Mouse (Mus musculus): ENCODE results near the gene Olfr279.
A peak's percentile ranks its signal among the peaks of the same experiment; 100 is the strongest.

Olfr279 gene

GRCm38 (mm10) chr15:98492102-98492501 is at the start of gene Olfr279:
TSS of gene Olfr279 (plus strand) at chr15:98492402.
- DNase-seq = no peak

DNA sequence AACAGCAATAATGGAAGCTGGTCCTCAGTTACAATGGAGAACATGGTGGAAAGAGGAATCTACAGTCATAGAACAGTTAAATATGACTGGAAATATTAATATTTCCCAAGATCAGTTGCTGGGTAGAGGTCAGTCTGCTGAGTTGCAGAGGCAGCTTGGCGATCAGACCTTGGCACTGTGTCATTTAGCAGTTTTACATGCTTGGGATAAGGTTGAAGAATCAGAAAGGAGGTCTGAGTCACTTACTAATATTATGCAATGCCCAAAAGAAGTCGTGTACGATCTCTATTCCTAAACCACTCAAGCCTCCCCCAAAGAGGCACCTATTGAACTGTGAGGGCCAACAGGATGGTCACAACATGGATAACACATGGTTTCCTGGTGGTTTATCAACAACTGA is 47.6 kb upstream of the Olfr279 start:
- DNase-seq = no peak

DNA sequence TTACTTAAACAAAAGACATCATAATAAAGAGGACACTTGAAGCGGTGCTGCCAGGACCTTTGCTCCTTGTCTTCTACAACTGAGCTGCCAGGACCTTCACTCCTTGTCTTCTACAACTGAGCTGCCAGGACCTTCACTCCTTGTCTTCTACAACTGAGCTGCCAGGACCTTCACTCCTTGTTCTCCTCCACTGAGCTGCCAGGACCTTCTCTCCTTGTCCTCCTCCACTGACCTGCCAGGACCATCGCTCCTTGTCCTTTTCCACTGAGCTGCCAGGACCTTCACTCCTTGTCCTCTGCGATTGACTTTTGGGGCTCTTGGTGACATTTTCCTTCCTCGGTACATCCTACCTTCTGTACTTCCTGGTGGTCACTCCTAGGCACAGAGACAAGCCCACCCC is 43.7 kb upstream of the Olfr279 start:
- DNase-seq = peak; percentile 7

DNA sequence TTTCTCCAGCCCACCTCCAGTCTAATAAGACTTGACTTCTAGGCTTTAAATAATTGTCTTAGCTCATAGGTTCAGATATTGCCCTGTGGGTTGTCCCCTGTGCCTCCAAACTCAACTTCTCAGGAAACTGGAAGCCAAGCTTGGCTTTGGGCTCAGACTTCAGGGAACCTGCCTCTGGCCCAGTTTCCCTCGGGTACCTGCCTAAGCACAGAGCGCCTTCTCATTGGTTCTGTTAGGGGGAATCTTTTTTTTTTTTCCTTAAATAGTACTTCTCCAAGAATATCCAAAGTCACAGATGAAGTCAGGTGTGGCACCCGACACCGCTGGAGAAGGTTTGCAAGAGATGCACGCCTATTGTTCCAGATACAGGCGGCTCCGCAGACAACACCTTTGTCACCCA is 39.9 kb upstream of the Olfr279 start, which contains the start of gene Olfr281:
Gene Olfr281, plus strand, starts transcription at position 301 of the 400 bp plus-strand sequence.
- DNase-seq = no peak

- no peak for DNase-seq
Measured at GRCm38 (mm10) chr15:98469596-98469995, 22.6 kb upstream of the Olfr279 start, which contains the start of gene OR5BS1P. TSS of gene OR5BS1P (plus strand) at chr15:98469896.

GRCm38 (mm10) chr15:98471539-98471938 is 20.7 kb upstream of the Olfr279 start:
- DNase-seq = no peak

DNA sequence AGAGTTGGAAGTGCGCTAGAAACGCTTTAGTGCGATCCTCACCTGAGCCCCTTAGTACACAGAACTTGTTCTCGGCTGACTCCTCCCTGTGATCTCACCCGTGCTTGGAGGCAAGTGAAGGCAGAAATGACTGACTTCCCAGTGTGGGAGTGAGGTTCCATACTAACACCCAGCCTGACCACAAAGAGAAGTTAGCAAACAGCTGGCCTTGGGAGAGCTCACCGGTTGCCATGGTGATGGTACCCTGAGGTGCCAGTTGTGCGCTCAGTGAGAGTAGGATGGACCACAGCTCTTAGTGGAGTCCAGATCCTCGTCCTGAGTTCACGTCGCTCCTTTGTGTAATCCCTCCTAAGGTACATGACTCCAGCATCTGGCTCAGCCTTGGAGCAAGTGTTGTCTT is 17.2 kb upstream of the Olfr279 start:
- DNase-seq = no peak

DNA sequence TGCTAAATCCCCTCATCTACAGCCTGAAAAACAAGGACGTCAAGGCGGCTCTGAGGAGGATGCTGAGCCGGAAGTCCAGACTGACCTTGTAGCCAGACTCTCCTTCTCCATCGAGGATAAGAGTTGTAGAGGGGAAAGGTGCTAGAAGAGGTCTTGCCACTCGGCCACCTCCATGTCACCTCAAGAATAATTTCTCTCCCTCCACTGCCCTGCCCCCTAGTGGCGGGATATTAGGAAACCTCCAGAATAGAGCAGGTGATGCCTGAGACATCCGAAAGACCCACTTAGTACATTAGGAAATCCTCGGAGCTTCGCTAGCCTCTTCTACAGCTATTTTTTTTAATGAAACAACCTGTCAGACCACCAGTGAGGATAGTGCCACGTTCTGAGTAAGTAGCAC is 16.8 kb upstream of the Olfr279 start:
- peak; percentile 22 for DNase-seq

DNA sequence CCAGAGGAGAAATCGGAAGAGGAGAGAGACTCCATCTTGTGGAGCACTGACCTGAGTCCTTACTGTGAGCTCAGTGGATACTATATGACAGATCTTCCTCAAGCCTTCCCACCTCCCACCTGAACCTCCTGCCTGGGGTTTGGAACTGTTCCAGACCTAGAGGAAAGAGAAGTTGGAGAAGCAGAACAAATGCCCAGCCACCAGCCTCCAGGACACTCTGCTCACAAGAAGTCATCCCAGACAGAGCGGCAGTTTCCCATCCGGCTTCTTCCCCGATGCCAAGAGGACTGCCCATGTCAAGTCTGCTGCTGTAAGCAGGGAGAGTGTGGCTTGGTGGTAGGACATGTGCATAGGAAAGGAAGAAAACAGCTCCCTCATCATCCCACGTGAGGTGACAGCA is 15.9 kb upstream of the Olfr279 start:
- DNase-seq = no peak

- DNase-seq = no peak
Measured at GRCm38 (mm10) chr15:98479568-98480102, 12.6 kb upstream of the Olfr279 start.

DNA sequence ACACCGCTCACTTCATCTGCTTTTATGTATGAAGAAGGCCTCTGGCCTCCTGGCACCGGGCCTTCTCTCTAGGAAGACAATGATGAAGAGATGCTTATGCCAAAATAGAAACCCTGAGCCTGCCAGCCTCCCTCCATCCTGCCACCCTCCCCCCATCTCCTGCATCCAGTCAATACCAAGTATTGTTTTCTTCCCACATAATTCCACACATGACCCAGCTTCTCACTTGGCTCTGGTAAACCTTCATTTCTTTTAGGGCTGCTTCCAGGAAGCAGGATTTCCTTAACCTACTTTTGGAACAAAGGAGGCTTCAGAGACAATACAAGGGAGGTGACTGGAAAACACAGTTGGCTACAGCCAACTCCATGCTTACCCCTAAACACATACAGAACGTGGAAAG is 9.5 kb upstream of the Olfr279 start, which contains the start of gene Lalba:
Gene Lalba, minus strand, starts transcription at position 21 of the 400 bp plus-strand sequence.
- DNase-seq = no peak

- DNase-seq = no peak
Measured at GRCm38 (mm10) chr15:98483907-98484886, 8.0 kb upstream of the Olfr279 start.

GRCm38 (mm10) chr15:98486433-98487021 is 5.7 kb upstream of the Olfr279 start:
- no peak for DNase-seq

DNA sequence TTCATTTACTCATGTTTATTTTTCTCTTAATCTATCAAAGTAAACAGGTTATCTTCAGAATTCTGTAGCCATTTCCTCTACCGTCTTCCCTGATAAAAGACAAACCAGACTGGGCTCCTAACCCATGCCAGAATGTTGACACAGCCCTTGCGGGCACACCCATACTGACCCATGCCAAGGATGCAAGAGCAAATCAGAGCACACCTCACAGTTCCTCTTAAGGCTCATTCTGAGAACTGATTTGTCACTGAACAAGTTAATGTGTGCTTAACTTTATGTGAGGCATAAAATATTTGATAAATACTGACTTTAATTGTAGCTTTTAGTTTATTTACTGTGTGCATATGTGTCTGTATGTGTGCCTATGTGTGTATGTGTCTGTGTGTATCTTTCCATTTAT is 870 bp upstream of the Olfr279 start:
- DNase-seq = no peak

DNA sequence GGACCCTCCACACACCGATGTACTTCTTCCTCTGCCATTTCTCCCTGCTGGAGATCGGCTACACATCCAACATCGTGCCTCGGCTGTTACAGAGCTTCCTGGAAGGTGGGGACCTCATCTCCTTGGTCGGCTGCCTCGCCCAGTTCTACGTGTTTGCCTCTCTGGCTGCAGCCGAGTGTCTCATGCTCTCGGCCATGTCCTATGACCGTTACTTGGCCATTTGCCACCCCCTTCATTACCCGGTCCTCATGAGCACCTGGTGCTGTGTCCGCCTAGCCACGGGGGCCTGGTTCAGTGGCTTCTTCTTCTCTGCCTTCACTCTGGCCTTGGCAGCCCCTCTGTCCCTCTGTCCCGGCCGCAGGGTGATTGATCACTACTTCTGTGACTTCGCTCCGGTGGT is 5.4 kb downstream of the Olfr279 start:
- no peak for DNase-seq

- no peak for DNase-seq
Measured at GRCm38 (mm10) chr15:98503317-98503716, 11.1 kb downstream of the Olfr279 start.

GRCm38 (mm10) chr15:98504514-98504913 is 12.3 kb downstream of the Olfr279 start:
- peak; percentile 52 for DNase-seq

DNA sequence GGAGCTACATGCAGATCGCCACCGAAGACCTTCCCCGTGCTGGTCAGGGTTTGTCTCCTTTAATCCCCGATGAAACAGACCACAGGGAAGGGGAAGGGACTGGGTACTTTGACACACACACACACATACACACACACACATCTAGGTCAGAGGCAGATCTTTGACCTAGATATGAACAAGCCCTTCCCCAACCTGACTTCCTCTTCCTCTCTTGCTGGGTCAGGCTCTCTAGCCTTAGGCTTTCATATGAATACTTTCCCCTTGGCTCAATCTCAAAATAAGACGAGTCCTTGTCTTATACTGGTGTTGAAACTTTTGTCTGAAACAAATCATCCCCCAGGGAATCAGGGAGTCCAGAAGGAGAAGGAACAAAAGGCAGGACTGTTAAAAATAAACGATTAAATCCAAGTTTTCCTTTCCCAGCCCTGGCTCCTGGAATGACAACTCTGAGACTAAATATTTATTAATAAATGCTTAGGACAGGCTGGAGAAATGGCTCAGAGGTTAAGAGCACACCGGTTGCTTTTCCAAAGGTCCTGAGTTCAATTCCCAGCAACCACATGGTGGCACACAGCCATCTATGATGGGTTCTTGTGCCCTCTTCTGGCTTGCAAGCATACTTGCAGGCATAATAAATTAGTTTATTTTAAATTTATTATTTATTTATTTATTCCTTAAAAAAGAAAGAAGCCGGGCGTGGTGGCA is 14.2 kb downstream of the Olfr279 start:
- DNase-seq = no peak

DNA sequence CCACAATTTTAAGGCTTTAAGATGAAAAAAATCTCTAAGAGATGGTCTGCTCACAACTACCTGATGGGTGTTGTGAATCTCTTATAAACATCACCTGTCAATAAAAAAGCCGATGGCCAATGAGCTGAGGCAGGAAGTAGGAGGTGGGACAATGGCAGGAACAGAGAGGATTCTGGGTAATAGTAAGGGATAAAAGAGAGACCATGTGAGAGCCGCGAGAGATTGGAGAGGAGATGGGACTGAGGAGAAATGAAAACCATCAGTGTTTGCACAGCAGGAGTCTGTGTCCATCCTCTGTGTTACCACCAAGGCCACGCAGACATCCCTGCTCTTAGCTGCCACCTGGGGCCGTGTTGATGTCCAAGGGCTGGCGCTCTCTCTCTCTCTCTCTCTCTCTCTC is 15.1 kb downstream of the Olfr279 start:
- DNase-seq = no peak

GRCm38 (mm10) chr15:98509387-98509786 is 17.2 kb downstream of the Olfr279 start:
- DNase-seq = no peak

DNA sequence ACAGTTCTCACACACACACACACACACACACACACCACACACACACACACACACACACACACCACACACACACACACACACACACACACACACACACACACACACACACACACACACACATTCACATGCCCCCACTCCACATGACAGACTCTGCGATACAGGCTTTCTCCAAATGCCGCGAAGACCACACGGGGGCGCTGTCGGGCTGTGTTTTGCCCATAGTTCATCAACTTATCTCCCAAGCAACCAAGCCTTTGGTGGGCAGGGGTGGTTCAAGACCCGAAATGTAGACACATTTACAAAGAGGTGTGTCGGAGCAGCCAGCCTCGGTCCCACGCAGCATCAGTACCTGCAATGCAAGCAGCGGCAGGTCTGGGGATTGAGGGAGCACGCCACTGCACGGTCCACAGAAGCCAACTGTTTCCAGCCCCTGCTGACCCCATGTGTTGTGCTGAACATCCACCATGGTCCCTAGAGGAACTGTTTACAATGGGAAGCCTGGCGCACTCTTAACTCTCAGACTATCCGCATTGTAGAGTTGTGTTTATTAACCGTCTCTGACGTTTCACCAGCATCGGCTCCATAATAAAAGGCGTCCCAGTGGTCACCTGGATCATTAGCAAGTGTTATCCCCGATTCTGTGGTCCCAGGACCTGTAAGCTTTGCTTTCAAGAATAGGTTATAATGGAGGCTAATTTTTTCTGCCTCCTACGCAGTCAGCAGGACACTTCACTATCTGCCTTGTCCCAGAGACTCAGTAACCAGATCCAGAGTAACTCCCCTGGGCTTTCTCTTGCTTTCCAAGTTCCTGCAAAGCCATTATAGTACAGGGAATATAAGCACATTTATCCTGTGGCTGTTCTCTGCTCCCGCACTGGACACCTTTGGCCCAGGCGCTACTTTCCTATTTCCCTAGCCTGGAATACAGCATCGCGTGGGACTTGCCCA is 18.5 kb downstream of the Olfr279 start:
- DNase-seq = peak; percentile 76

DNA sequence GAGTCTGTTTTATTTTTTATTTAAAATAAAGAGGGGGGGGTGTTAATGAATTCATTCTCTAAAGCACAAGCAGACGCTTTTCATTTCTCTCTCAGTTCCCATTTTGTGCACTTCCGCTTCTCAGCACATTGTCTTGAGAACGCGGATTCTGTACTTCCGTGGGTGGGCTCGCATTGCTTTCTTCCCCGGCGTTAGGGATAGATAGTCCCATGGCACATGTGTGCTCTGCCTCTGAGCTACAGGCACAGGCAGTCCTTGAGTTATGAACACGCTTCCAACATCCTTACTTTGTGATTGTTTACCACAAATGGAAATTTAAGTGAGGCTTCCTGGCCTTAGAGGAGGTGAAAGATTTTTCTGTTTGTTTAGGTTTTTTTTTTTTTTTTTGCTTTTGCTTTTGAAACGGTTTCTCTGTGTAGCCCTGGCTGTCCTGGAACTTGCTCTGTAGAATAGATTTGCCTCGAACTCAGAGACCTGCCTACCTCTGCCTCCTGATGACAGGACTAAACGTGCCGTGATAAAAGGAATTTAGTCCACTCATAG is 19.3 kb downstream of the Olfr279 start:
- peak; percentile 7 for DNase-seq
